In the genomic region with DNA sequence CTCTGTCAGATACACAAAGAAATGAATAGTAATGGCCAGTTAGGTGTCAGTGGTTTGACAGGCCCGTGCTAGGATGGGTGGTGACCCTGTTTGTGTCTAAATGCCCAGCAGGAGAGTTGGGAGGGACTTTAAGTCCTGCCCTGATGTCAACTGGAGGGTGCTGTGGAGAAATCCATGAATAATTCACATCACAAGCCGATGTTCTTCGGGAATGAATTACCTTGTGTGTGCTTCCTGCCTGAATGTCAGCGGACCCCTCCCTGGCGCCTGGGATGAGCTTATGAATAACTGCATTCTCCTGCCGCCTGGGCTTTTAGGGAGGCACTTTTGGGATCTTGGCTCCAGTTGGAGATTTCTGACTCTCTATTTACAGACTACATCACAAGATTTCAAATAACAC, we compare ENCODE assay signal across 27 mouse cellular contexts. TPM values are rescaled to one million over a fixed set of nuclear protein-coding genes. Genes with fewer than 3 reads are reported as not detected.
DNase-seq lines count a peak whose midpoint lies in the region; ATAC-seq lines count a peak whose summit lies in the region.
"Had no signal": no experiment of that assay in that cellular context is flagged by ENCODE, and none has a peak within 500 bp of the region (broad histone marks: within the 10 kb centered on the region; RNA-seq: fewer than 3 reads in every experiment).

No protein-coding gene starts in this region.

- no peak overlapping the region for H3K4me2 ChIP-seq in embryonic facial prominence, embryonic 14.5 days (ENCODE audit: low read depth, low read length)
- H3K4me2 ChIP-seq in midbrain, embryonic 14.5 days (ENCODE audit: low read length), result no peak overlapping the region
- H3K4me2 ChIP-seq in midbrain, embryonic 16.5 days (ENCODE audit: low read length), result no peak overlapping the region
- H3K4me2 ChIP-seq: forebrain, embryonic 13.5 days; heart, embryonic 15.5 days; liver, embryonic 12.5 days; neural tube, embryonic 13.5 days had no signal

- no peak overlapping the region for H3K27ac ChIP-seq in embryonic facial prominence, embryonic 14.5 days (replicated peaks; ENCODE audit: low read depth, low read length)
- H3K27ac ChIP-seq in embryonic facial prominence, embryonic 10.5 days (replicated peaks), result no peak overlapping the region
- H3K27ac ChIP-seq in midbrain, embryonic 14.5 days (replicated peaks; ENCODE audit: low read depth, low read length), result no peak overlapping the region
- no peak overlapping the region for H3K27ac ChIP-seq in midbrain, embryonic 16.5 days (ENCODE audit: low read length)
- H3K27ac ChIP-seq: forebrain, embryonic 13.5 days; heart, embryonic 10.5 days; heart, embryonic 15.5 days; liver, embryonic 12.5 days; macrophage; neural tube, embryonic 13.5 days had no signal

- no peaks in the 10 kb centered on the region for H3K36me3 ChIP-seq in embryonic facial prominence, embryonic 14.5 days (ENCODE audit: control insufficient read depth, insufficient read depth, low read length)
- H3K36me3 ChIP-seq in embryonic facial prominence, embryonic 10.5 days (replicated peaks), result no peaks in the 10 kb centered on the region
- H3K36me3 ChIP-seq in midbrain, embryonic 14.5 days (ENCODE audit: control insufficient read depth, insufficient read depth, low read length), result no peaks in the 10 kb centered on the region
- no peaks in the 10 kb centered on the region for H3K36me3 ChIP-seq in midbrain, embryonic 16.5 days (ENCODE audit: control insufficient read depth, insufficient read depth, low read length)
- H3K36me3 ChIP-seq: heart, embryonic 10.5 days; heart, embryonic 15.5 days; liver, embryonic 12.5 days; neural tube, embryonic 13.5 days had no signal

- H3K9me3 ChIP-seq in embryonic facial prominence, embryonic 14.5 days (ENCODE audit: control insufficient read depth, low read length), result no peaks in the 10 kb centered on the region
- no peaks in the 10 kb centered on the region for H3K9me3 ChIP-seq in embryonic facial prominence, embryonic 10.5 days
- no peaks in the 10 kb centered on the region for H3K9me3 ChIP-seq in midbrain, embryonic 14.5 days (ENCODE audit: control insufficient read depth, low read length)
- no peaks in the 10 kb centered on the region for H3K9me3 ChIP-seq in midbrain, embryonic 16.5 days (replicated peaks; ENCODE audit: control insufficient read depth, low read length, poor library complexity, severe bottlenecking)
- H3K9me3 ChIP-seq: forebrain, embryonic 13.5 days; heart, embryonic 10.5 days; heart, embryonic 15.5 days; liver, embryonic 12.5 days; neural tube, embryonic 13.5 days had no signal

- WGBS in embryonic facial prominence, embryonic 14.5 days, result 29% methylated on average over 6 of the region's 6 CpGs
- 46% methylated on average over 6 of the region's 6 CpGs for WGBS in embryonic facial prominence, embryonic 10.5 days
- WGBS in midbrain, embryonic 14.5 days, result 14% methylated on average over 6 of the region's 6 CpGs
- WGBS in midbrain, embryonic 16.5 days, result 15% methylated on average over 6 of the region's 6 CpGs

- H3K9ac ChIP-seq in embryonic facial prominence, embryonic 14.5 days (ENCODE audit: low read depth, low read length), result no peak overlapping the region
- H3K9ac ChIP-seq in midbrain, embryonic 14.5 days (replicated peaks; ENCODE audit: low read length), result no peak overlapping the region
- no peak overlapping the region for H3K9ac ChIP-seq in midbrain, embryonic 16.5 days (ENCODE audit: low read depth, low read length)
- H3K9ac ChIP-seq: forebrain, embryonic 13.5 days; heart, embryonic 15.5 days; liver, embryonic 12.5 days; liver, postnatal 0 days; neural tube, embryonic 13.5 days had no signal

- ATAC-seq in embryonic facial prominence, embryonic 14.5 days (ENCODE audit: low read depth), result no peak
- no peak for ATAC-seq in midbrain, embryonic 14.5 days (ENCODE audit: low FRiP score, low TSS enrichment)
- no peak for ATAC-seq in midbrain, embryonic 16.5 days
- ATAC-seq: forebrain, embryonic 13.5 days; intestine, postnatal 0 days; liver, embryonic 12.5 days; liver, postnatal 0 days; Patski had no signal

- H3K4me3 ChIP-seq in embryonic facial prominence, embryonic 14.5 days (ENCODE audit: low read depth, low read length), result no peak overlapping the region
- H3K4me3 ChIP-seq in embryonic facial prominence, embryonic 10.5 days, result no peak overlapping the region
- H3K4me3 ChIP-seq in midbrain, embryonic 14.5 days (replicated peaks; ENCODE audit: low read depth, low read length), result no peak overlapping the region
- H3K4me3 ChIP-seq in midbrain, embryonic 16.5 days (ENCODE audit: low read depth, low read length), result no peak overlapping the region
- H3K4me3 ChIP-seq: forebrain, embryonic 13.5 days; heart, embryonic 10.5 days; heart, embryonic 15.5 days; liver, embryonic 12.5 days; neural tube, embryonic 13.5 days had no signal

- DNase-seq in embryonic facial prominence, embryonic 14.5 days (ENCODE audit: low spot score), result peak; percentile 24
- no peak for DNase-seq in embryonic facial prominence, embryonic 10.5 days (ENCODE audit: low spot score)
- DNase-seq in midbrain, embryonic 14.5 days, result peak; percentile 41
- peak; percentile 28 for DNase-seq in ES-CJ7 (ENCODE audit: low read depth, low spot score)
- peak; percentile 20 for DNase-seq in brain, adult 2 months (ENCODE audit: low read depth, low spot score)
- DNase-seq in cerebellum, adult 11-12 months, result no peak
- DNase-seq: adrenal gland, postnatal 36 days; cerebellum, adult 11 months; cerebellum, adult 9-11 months; gastrocnemius, postnatal 10 days; heart, postnatal 36 days; kidney, adult 9 months; kidney, postnatal 10 days; layer of hippocampus, postnatal 36 days; left cerebral cortex, postnatal 4 days; liver, postnatal 0 days; spleen, adult 18-20 months; thymus, postnatal 25 days had no signal

- H3K27me3 ChIP-seq in embryonic facial prominence, embryonic 14.5 days (replicated peaks; ENCODE audit: control insufficient read depth, insufficient read depth, low read length), result no peaks in the 10 kb centered on the region
- H3K27me3 ChIP-seq in embryonic facial prominence, embryonic 10.5 days (replicated peaks; ENCODE audit: low read depth, poor library complexity, severe bottlenecking), result no peaks in the 10 kb centered on the region
- no peaks in the 10 kb centered on the region for H3K27me3 ChIP-seq in midbrain, embryonic 14.5 days (ENCODE audit: control insufficient read depth, insufficient read depth, low read length)
- no peaks in the 10 kb centered on the region for H3K27me3 ChIP-seq in midbrain, embryonic 16.5 days (ENCODE audit: control insufficient read depth, insufficient read depth, low read depth, low read length)
- H3K27me3 ChIP-seq: forebrain, embryonic 13.5 days; heart, embryonic 15.5 days; liver, embryonic 12.5 days; neural tube, embryonic 13.5 days had no signal

- no peaks in the 10 kb centered on the region for H3K4me1 ChIP-seq in embryonic facial prominence, embryonic 14.5 days (ENCODE audit: control insufficient read depth, insufficient read depth, low read length)
- H3K4me1 ChIP-seq in embryonic facial prominence, embryonic 10.5 days, result no peaks in the 10 kb centered on the region
- H3K4me1 ChIP-seq in midbrain, embryonic 14.5 days (ENCODE audit: control insufficient read depth, insufficient read depth, low read length), result no peaks in the 10 kb centered on the region
- H3K4me1 ChIP-seq in midbrain, embryonic 16.5 days (ENCODE audit: control insufficient read depth, insufficient read depth, low read length), result peaks cover 5% of the 10 kb centered on the region
- H3K4me1 ChIP-seq: forebrain, embryonic 13.5 days; heart, embryonic 10.5 days; heart, embryonic 15.5 days; liver, embryonic 12.5 days; neural tube, embryonic 13.5 days had no signal

RNA-seq across cellular contexts. Expression of a gene that starts 24.6 kb away (rescaled TPM):
- 8.4 and 8.9 TPM in 2 replicates for polyA plus RNA-seq in embryonic facial prominence, embryonic 14.5 days (2014; fragmentation: Nextera tagmentation; extraction: Ambion mirVana)
- 3.8 and 4.1 TPM in 2 replicates for polyA plus RNA-seq in embryonic facial prominence, embryonic 10.5 days (2016; fragmentation: Nextera tagmentation; extraction: Ambion mirVana)
- 11.6 and 12.9 TPM in 2 replicates for polyA plus RNA-seq in midbrain, embryonic 14.5 days (2014; fragmentation: Nextera tagmentation; extraction: Ambion mirVana)
- polyA plus RNA-seq in midbrain, embryonic 16.5 days (2015; fragmentation: Nextera tagmentation; extraction: Ambion mirVana), result 9.1 and 11.7 TPM in 2 replicates

Comparison
In these comparisons a context has a peak if more than half of its experiments do, and no peak if none do; other contexts are left out.
1. DNase-seq: peak in embryonic facial prominence, embryonic 14.5 days (single experiment), midbrain, embryonic 14.5 days (single experiment), ES-CJ7 (single experiment) and brain, adult 2 months (single experiment); none in embryonic facial prominence, embryonic 10.5 days (single experiment) and cerebellum, adult 11-12 months (single experiment).